Mouse (Mus musculus) hindbrain, embryonic 10.5 days (tissue): Measurements from ENCODE around the gene Tox3. TPM values are rescaled to one million over a fixed set of nuclear protein-coding genes. Genes with fewer than 3 reads are reported as not detected.

Experiments
- DNase-seq: peaks from one replicate; pipeline ENCODE4 v3.0.0-alpha.2; 2017; ENCODE audit warnings: low spot score
- H3K27ac ChIP-seq: fragments of 300-500 bp; sonication (generic); 2 replicates; pipeline ENCODE4 v1.5.1; 2016; ENCODE audit warnings: mild to moderate bottlenecking, moderate library complexity
- H3K27me3 ChIP-seq: fragments of 300-500 bp; sonication (generic); 2 replicates; pipeline ENCODE4 v1.6.1; 2016; ENCODE audit warnings: mild to moderate bottlenecking; ENCODE audit not compliant: poor library complexity, insufficient read depth, severe bottlenecking
- H3K36me3 ChIP-seq: fragments of 300-500 bp; sonication (generic); 2 replicates; pipeline ENCODE4 v1.6.1; 2016; ENCODE audit warnings: mild to moderate bottlenecking, moderate library complexity
- H3K4me1 ChIP-seq: fragments of 300-500 bp; sonication (generic); replicated peaks from 2 replicates; pipeline ENCODE4 v1.6.1; 2016; ENCODE audit warnings: mild to moderate bottlenecking
- H3K4me3 ChIP-seq: fragments of 300-500 bp; sonication (generic); 2 replicates; pipeline ENCODE4 v1.5.1; 2016; ENCODE audit warnings: mild to moderate bottlenecking, moderate library complexity
- H3K9me3 ChIP-seq: fragments of 300-500 bp; sonication (generic); 2 replicates; pipeline ENCODE4 v1.6.1; 2016; ENCODE audit warnings: mild to moderate bottlenecking, moderate library complexity
- WGBS: fragments of 180-500 bp; shearing (Covaris S2); methylation state at CpG from one replicate; pipeline ENCODE4 v1.1.7; 2016; 5-methylcytosine and 5-hydroxymethylcytosine counted together
- polyA plus RNA-seq: library from polyadenylated mRNA; unstranded; fragments of >200 nt; fragmentation: Nextera tagmentation; extraction: Ambion mirVana; gene quantifications from 2 replicates; pipeline ENCODE4 v1.2.1, GENCODE M21; 2016

Tox3 gene
- polyA plus RNA-seq, 1 experiment from 2014 or later: 24.4 TPM

DNA sequence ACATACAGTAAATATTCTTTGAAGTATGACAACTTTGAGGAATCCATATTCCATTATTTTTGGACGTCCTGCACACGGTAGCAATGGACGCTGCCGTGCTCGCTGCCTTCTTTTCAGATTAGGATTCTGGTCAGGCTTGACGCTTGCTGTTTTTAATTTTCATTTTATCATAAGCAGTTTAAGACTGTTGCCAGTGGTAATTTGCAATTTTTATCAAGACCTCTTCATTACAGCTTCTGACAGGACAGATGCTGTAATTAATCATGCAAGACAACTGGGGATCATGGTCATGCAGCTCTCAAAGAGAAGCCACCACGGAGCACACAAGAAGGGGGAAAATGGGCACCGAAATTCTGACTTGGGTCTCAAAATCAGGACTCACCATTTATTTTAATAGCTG lies 101.8 kb downstream of the Tox3 start:
- Histone ChIP-seq H3K27ac (peak overlapping the region; percentile 83; the same call in 1 of the 2 replicates), H3K9me3 (no peaks in the 10 kb centered on the region), H3K27me3 (no peaks in the 10 kb centered on the region), H3K4me3 (no peak overlapping the region), H3K36me3 (peaks cover 35% of the 10 kb centered on the region), H3K4me1 (peaks cover 49% of the 10 kb centered on the region)
- no peak for DNase-seq
- WGBS: 81% methylated on average over 8 of the region's 8 CpGs

DNA sequence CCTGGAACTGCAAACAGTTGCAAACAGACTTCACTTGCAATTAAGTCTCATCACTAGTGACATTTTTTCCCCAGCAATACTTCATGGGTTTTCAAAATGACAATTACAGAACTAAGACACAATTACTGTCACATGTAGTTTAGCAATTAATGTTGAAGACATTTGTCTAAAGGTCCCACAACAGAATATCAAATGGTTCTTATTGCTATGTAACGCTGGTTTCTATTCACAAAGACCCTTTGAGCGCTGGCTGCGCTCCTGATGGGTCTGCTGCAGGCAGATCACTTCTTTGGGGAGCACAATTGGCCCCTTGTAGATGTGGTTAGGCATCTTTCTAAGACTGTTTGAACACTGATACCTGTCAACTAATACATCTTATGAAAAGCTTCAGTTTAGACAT lies 102.3 kb downstream of the Tox3 start:
- no peak for DNase-seq
- peaks cover 49% of the 10 kb centered on the region for H3K4me1 ChIP-seq

DNA sequence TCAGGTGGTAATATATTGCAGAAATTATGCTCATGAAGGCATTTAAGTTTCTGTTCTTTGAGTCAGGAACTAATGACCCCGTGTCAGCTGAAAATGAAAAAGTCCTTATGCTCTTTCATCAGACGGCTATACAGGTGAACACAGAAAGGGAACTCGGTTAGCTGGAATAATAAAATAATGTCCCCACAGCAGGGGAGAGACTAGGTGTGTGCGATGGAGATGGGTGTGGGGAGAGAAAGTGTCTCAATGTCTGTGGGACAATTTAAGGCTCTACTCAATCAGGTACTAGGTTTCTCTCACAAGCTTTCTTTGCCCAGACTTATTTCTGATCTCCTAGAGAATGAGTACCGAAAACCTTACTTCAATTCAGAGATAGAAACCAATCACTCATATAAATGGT lies 103.0 kb downstream of the Tox3 start:
- Histone ChIP-seq H3K4me1 (peaks cover 49% of the 10 kb centered on the region), H3K9me3 (no peaks in the 10 kb centered on the region), H3K27ac (peak overlapping the region; percentile 83), H3K4me3 (no peak overlapping the region), H3K27me3 (no peaks in the 10 kb centered on the region), H3K36me3 (peaks cover 23% of the 10 kb centered on the region)
- WGBS: 59% methylated on average over 5 of the region's 5 CpGs
- no peak for DNase-seq

More for the DNA sequence above, 102.3 kb downstream of the Tox3 start:
- 44% methylated on average over 3 of the region's 3 CpGs for WGBS
- Histone ChIP-seq H3K27me3 (no peaks in the 10 kb centered on the region), H3K36me3 (peaks cover 30% of the 10 kb centered on the region), H3K27ac (peak overlapping the region; percentile 83), H3K4me3 (no peak overlapping the region), H3K9me3 (no peaks in the 10 kb centered on the region)

DNA sequence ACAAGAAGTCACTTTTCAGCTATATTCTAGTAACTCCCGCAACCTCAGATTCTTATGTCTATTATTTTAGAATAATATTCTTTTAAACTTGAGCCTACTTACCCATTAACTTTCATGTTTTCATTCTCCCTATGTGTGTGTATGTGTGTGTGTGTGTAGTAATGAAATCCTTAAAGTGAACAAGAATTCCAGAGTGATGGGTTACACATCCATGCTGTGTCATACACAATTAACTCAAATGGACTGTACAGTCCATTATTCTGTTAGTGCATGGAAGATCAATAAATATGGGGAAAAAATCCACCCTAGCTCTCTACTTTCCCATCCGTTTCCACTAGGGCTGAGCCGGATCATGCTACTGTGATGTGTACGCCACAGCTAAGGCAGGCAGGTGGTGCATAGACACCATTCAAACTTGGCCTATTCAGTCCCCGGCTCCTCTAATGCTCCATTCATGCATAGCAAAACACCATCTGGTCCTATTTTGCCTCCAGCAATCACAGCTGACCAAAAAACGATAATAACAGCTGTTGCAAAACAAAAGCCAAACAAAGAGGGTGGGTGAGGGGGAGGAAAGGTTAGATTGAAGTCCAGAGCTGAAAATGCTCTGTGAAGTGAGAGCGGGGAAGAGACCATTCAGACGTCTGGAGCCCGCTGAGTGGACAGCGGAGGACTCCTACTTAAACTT lies 103.5 kb downstream of the Tox3 start:
- H3K36me3 ChIP-seq: peaks cover 20% of the 10 kb centered on the region
- 25% methylated on average over 10 of the region's 10 CpGs for WGBS
- peaks cover 49% of the 10 kb centered on the region for H3K4me1 ChIP-seq
- H3K27me3 ChIP-seq: no peaks in the 10 kb centered on the region
- no peak overlapping the region for H3K4me3 ChIP-seq
- H3K9me3 ChIP-seq: no peaks in the 10 kb centered on the region
- peak overlapping the region; percentile 83 for H3K27ac ChIP-seq
- DNase-seq: peak; percentile 79

DNA sequence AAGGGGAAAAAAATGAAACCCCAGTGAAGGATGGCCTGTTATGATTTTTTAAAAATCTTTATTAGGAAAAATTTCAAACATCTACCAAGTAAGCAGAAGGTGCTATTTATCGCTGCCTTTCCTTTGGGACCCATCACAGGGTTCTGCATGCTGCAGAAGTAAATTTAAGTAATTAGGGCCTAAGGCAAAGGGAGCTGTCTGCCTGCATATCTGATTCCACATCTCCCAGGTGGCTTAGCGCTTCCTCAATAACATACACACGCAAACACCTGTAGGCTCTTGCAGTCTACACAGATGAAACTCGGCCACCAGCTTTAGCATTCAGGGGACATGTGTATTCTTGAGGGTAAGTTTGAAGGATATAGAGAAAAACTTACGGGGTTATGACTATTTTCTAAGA lies 104.2 kb downstream of the Tox3 start:
- peaks cover 49% of the 10 kb centered on the region for H3K4me1 ChIP-seq
- H3K4me3 ChIP-seq: no peak overlapping the region
- peaks cover 14% of the 10 kb centered on the region for H3K36me3 ChIP-seq
- no peaks in the 10 kb centered on the region for H3K9me3 ChIP-seq
- no peaks in the 10 kb centered on the region for H3K27me3 ChIP-seq
- peak overlapping the region; percentile 83 for H3K27ac ChIP-seq
- DNase-seq: no peak
- WGBS: 86% methylated on average over 5 of the region's 5 CpGs

DNA sequence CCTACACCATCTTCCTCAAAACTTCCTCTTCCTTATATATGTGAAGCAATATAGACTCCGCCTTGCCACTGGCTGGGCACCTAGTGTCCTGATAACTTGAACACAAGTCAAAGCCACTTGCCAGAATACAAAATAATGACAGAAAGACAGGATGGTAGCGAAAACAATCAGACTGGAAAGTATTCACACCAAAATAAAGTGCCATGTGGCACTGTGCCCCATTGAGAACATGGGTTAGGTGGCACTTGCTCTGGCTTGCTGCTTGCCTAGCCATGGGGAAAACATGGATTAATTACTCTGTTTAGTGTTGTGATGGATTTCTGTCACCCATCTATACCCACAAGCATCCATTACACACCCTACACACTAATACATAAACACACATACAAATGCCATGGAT lies 105.8 kb downstream of the Tox3 start:
- Histone ChIP-seq H3K4me1 (peaks cover 42% of the 10 kb centered on the region), H3K4me3 (no peak overlapping the region), H3K36me3 (no peaks in the 10 kb centered on the region), H3K27ac (no peak overlapping the region), H3K27me3 (no peaks in the 10 kb centered on the region), H3K9me3 (no peaks in the 10 kb centered on the region)
- no peak for DNase-seq
- WGBS: 94% methylated on average over 2 of the region's 2 CpGs

DNA sequence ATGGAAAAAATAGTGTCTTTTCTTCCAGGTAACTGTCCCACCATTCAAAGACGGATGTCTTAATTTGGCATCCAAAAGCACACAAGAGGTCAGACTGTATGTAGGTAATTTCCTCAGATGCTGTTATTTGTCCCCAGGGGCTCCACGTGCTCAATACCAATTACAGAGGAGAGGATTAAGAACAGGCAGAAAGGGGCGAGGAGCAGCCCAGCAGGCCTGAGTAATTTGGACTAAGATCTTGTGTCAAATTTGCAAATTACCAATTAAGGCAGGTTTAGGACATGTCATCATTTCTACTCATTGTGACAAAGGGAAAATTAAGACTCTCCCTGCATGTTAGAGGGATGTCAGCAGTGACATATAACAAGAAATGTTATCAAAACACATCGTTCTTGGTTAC lies 106.7 kb downstream of the Tox3 start:
- no peak overlapping the region for H3K27ac ChIP-seq
- no peak overlapping the region for H3K4me3 ChIP-seq
- H3K36me3 ChIP-seq: no peaks in the 10 kb centered on the region
- peaks cover 41% of the 10 kb centered on the region for H3K4me1 ChIP-seq
- no peak for DNase-seq
- H3K27me3 ChIP-seq: no peaks in the 10 kb centered on the region
- WGBS: 71% methylated on average over 4 of the region's 4 CpGs
- no peaks in the 10 kb centered on the region for H3K9me3 ChIP-seq

DNA sequence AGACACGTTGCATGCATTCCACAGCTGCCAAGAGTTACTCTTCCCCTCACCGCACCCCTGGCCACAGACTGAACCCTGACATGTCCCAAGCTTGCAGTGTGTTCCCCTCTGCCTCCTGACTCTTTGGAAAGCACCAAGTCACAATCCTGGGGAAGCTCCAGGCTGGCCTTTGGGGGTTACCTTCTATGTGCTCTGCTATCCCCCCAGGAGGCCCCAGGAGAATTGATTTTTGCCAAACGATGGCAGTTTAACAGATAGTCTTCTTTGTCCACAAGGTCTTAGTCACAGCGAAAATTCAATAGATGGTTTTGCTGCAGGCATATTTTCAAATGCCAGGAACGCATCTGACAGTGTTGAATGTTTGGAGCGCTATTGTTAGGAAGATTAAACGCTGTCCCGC lies 115.6 kb downstream of the Tox3 start:
- Histone ChIP-seq H3K9me3 (no peaks in the 10 kb centered on the region), H3K36me3 (no peaks in the 10 kb centered on the region), H3K27me3 (no peaks in the 10 kb centered on the region), H3K27ac (0 out of 2 replicates have a peak overlapping the region, but pooled peaks have one; percentile 3), H3K4me1 (peaks cover 6% of the 10 kb centered on the region; the same call in 1 of the 2 replicates), H3K4me3 (no peak overlapping the region)
- WGBS: 72% methylated on average over 8 of the region's 8 CpGs
- no peak for DNase-seq

DNA sequence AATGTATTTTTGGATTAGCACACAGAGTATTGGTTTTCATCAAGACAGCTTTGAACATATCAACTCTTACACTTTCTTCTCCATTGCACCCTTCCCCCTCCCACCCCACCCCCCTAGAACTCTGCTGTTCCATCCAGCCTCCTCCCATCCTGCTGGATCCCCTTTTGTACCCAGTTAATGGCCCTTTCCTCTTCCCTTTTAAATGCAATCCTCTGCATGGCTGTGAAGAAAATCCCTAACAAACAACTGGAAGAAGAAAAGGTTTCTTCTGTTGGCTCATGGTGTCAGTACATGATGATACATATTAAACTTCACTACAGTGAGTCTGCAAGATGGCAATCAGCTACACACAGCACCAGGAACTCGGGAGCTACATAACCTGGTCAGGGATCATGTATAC lies 124.0 kb downstream of the Tox3 start:
- 89% methylated on average over 1 of the region's 1 CpGs for WGBS
- DNase-seq: no peak
- Histone ChIP-seq H3K9me3 (no peaks in the 10 kb centered on the region), H3K4me3 (no peak overlapping the region), H3K4me1 (no peaks in the 10 kb centered on the region), H3K27ac (no peak overlapping the region), H3K27me3 (no peaks in the 10 kb centered on the region), H3K36me3 (no peaks in the 10 kb centered on the region)

DNA sequence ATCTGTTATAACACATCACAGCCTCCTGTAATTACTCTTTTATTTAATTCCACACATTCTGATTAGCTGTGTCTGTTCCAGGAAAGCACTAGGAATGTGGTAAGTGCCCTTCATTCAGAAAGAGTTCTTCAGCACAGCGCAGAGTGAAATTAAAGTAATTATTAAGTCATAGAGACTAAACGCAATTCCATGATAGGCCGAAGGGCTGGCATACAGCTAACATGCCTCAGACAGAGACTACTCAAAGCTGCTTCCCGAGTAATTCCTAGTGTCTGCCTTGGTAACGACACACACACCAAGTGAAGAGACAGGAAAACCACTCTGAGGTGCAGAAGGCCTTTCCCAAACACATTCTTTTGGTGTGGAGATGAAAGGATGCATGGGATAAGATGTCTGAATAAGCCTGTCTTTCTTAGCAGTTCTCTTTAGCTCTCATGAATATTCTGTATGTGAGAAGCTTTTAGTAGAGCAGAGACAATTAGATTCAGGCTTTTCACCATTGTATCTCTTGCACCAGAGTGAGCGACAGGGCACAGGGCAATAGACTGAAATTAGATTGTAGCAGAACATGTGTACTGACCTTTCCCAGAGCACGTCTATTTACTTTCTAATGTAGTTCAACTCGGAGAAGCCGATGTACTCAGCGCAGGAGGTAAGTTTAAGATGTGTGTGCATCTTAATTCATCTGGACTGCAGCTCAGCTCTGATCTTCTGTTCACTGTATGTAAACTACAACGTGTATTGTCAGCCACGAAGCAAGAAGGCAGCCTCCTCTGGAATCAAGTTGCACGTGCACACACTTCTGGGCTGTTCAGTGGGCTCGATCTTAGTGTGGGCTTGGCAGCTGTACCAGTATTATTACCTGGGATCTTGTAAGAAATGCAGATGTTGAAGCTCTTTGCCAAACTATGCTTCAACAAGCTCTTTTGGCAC lies 138.8 kb downstream of the Tox3 start:
- Histone ChIP-seq H3K36me3 (no peaks in the 10 kb centered on the region), H3K9me3 (no peaks in the 10 kb centered on the region), H3K27ac (peak overlapping the region; percentile 76), H3K4me1 (peaks cover 24% of the 10 kb centered on the region), H3K4me3 (no peak overlapping the region), H3K27me3 (no peaks in the 10 kb centered on the region)
- DNase-seq: peak; percentile 26
- 49% methylated on average over 14 of the region's 14 CpGs for WGBS
